Mouse (Mus musculus) olfactory bulb, adult 2 months (tissue): ENCODE data around the gene Tmem150a.

Experiments used
- CTCF ChIP-seq: fragments of 200-500 bp; IDR thresholded peaks from 2 replicates; pipeline ENCODE4 v1.5.1; 2012; ENCODE audit warnings: low read depth, mild to moderate bottlenecking, low read length, moderate library complexity; ENCODE audit not compliant: insufficient read depth
- POLR2A ChIP-seq: fragments of 200-500 bp; IDR thresholded peaks from 2 replicates; pipeline ENCODE4 v1.6.1; 2012; ENCODE audit warnings: mild to moderate bottlenecking, low read depth, low read length, moderate library complexity; ENCODE audit not compliant: insufficient read depth

DNA sequence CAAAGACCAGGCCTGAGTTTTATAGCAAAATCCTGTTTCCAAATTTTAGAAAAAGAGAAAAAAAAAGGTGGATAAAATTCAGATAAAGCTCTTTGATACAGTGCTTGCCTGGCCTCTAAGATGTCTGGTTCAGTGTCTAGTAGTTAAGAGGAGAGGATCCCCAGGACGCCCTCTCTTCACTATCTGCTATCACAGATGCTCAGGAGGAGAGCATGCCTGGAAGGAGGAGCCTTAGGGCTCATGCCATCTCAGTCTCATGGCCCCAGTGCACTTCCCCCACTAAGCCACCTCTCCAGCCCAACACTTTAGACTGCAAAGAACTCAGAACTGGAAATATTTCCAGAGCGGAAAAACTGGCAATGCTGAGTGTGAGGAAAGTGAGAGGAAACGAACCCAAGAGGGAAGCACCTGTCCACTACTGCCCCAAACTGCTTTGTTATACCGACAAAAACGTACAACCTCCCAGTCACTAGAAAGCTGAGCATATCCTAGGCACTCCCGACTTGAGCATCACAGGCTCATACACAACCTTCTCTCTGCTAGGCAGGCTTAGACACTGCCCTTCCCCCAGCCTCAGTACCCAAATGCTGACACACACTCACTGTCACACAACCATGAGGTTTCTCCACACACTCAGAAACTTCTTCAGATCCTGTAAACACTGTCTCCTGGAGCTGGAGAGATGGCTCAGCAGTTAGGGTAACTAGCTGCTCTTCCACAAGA lies 31.3 kb upstream of the Tmem150a start:
- TF ChIP-seq CTCF = no peak
- no peak for TF ChIP-seq POLR2A
